Mouse (Mus musculus) right cerebral cortex, postnatal 4 days (tissue): ENCODE results near the gene Ccdc114.
"Not testable (repeated sequence)": the region's sequence is repeated elsewhere in the genome, so short reads cannot be mapped to it uniquely, and the experiment has no call there.

ENCODE experiments used
- DNase-seq: peaks from one replicate; pipeline ENCODE4 v3.0.0-alpha.2; 2022

Ccdc114 gene

DNA sequence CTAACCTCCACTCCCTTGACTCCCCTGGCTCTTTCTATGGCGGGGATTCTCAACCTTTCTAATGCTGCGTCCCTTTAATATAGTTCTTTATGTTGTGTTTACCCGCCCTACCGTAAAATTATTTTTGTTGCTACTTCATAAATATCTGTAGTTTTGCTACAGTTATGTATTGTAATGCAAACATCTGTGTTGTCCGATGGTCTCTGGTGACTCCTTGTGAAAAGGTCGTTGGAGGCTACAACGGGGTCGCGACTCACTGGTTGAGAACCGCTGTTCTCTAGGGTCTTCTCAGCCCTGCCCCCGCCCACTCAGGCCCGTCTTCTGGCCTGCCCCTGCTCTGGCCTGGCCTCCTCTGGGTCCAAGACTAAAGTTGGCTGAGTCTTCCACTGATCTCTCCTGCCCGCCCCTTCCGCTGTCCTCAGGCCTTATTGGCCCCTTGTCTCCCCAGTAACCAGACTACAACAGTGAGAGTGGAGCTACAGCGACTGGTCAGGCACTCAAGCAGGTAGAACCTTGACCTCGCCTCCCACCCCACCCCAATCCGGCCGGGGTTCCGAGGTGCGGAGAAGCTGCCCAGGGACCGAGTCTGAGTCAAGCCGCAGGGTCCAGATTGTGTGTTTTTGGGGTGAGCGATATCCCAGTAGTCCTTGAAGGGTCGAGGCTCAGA lies at the start of gene Ccdc114:
Ccdc114 (plus strand) TSS at position 311 of the 667 bp plus-strand sequence.
- DNase-seq, result peak; percentile 30

DNA sequence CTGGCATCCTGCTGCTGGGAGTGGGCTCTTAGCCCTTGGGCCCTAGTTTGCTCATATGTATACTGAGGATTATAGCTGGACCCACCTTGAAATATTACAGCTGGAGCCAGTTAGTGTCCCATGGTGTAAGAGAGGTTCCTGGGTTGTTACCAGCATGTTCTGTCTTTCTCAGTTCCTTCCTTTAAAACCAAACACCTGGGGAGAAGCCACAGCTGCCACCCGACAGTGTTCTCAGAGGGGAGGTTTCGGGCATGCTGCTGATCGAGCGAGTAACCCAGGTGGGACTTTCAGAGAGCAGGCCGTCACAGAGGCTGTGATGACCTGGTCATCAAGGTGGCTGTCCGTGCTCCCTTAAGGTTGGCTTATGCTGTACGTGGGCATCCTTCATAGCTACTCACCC lies 47.0 kb upstream of the Ccdc114 start:
- DNase-seq, result no peak

DNA sequence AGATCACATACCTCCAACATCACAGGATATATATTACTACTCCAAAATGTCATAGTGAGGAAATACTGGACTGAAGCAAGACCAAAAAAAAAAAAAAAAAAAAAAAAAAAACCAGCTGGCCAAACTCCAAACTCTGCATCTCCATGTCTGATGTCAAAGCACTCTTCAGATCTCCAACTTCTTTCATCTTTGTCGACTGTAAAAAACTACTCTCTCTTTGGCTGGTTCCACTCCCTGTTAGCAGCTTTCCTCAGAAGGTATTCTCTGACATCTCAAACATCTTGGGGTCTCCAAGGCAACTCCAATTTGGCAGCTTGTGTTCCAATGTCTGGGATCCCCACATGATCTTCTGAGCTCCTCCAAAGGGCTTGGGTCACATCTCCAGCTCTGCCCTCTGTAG lies 45.6 kb upstream of the Ccdc114 start, which contains the start of gene Grin2d:
Grin2d (minus strand) TSS at position 101 of the 400 bp plus-strand sequence.
- not testable (repeated sequence) for DNase-seq

DNA sequence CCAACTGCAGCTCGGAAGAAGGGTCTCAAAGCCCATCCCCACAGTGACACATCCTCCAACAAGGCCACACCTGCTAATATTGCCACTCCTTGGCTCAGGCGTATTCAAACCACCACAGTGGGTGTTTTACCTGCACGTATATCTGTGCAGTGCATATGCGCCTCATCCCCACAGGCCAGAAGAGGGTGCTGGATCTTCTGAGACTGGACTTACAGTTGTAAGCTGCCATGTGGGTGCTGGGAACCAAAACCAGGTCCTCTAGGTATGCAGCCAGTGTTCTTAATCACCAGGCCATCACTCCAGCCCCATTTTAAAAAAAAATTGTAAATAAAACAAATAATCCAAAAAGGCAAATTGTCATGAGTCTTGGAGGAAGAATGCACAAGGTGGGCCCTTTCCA lies 43.3 kb upstream of the Ccdc114 start:
- DNase-seq, result no peak

DNA sequence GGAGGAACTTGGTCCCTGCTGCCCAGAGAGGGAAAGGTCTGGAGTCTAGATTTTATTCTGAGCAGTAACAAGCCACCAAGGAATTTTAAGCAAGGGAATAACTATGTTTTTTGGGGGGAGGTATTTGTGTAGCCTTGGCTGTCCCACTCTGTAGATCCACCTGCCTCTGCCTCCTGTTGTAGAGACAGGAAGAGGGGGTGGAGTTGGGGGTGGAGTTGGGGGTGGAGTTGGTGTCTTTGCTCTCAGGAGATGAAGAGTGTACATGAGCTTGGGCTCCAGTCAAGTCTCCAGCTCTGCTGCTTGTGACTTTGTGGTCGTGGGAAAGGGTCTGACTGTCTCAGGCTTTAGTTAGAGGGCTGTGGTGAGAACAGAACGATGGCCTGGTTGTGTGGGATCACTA lies 42.9 kb upstream of the Ccdc114 start:
- DNase-seq, result no peak

DNA sequence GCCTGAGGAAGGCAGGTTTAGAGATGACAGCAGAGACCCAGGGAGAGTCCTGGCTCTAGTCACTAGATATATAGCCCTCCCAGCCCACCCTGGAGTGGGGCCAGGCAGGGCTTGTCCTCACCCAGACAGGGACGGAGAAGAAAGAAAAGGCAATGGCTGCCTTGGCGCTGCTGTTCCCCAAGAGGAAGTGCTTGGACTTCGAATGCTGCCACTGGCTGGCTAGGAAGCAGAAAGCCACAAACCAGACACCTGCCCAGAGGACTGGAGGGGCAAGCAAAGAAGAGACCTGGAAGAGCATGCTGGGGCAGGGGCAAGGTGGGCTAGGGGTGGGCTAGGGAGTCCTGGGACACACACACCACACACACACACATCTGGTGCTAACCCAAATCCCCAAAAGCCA lies 36.6 kb upstream of the Ccdc114 start:
- no peak for DNase-seq

DNA sequence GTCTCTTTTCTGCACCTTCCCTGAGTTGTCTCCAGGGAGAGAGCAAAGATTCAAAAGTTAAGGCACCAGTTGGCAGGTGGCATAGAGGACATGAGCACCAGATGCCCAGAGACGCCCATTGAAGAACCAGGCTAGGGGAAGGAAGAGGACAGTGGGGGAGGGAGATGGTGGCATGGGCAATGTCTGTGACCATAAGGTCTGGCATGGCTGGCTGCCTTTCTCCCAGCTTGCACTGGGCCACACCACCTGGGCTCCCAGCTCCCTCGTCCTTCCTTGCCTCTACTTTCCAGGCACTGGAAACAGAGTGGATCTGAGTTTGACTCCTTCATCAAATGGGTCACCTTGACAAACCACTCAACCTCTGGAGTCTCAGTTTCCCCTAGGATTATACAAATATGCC lies 31.2 kb upstream of the Ccdc114 start:
- DNase-seq, result no peak

DNA sequence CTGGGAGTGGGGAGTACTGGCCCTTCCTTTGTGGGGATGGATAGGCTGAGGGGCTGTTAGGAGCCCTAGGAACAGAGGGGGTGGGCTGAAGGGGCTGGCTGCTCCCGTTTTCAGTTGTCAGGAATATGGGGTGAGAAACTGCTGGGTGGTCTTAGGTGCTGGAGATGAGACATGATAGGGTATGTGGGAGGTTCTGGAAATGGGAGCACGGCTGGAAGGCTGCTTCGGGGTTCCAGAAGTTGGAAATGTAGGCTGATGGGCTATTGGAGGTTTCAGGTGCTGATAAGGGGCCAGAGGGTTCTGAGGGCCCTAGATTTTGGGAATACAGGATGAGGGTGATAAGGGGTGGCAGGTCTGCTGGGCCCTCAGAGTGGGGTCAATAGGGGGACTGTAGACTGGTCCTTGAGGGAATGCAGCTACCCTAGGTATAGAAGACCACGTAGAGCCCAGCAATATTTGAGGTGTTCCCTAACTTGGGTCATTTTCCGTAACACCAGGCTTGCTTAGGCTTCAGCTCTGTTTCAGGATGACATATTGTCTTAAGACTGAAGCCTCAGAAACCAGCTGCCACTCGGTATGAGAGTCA lies 27.8 kb upstream of the Ccdc114 start:
- DNase-seq, result no peak

DNA sequence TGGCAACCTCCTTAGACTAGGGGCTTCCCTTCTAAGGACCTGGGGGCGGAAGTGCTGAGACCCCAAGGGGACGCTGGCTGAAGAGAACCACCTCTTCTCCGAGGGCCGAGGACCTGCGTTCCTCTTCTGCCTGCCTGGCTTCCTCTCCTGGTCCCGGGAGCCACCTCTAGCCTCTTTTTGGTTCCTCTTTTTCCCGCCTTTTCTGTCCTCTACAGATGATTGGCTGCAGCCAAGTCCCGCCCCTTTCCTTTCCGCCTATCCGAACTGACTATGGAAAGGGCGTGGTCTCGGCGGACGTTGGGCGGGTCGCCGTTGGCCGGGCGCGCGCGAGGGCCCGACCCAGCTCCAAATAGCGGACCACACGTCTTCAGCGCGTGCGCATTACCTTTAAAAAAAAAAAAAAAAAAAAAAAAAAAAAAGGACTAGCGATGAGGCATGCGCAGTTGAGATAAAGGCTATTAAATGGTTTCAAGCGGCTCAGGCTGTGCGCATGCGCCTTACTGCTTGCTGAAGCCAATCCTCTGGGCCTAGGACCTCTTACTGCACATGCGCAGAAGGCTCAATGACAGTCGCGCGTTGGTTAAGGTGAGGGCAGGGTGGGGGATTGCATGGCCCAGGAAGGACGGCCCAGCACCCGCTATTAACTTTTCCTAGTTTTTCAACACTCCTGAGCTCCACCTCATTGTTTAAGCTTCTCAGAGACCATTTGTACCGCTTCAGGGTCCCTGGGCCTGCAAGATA lies 27.2 kb upstream of the Ccdc114 start, which contains the start of the genes Syngr4 and Tmem143:
Syngr4 (minus strand) TSS at position 198 of the 741 bp plus-strand sequence.
Tmem143 (plus strand) TSS at position 425 of the 741 bp plus-strand sequence.
- DNase-seq, result peak; percentile 92

DNA sequence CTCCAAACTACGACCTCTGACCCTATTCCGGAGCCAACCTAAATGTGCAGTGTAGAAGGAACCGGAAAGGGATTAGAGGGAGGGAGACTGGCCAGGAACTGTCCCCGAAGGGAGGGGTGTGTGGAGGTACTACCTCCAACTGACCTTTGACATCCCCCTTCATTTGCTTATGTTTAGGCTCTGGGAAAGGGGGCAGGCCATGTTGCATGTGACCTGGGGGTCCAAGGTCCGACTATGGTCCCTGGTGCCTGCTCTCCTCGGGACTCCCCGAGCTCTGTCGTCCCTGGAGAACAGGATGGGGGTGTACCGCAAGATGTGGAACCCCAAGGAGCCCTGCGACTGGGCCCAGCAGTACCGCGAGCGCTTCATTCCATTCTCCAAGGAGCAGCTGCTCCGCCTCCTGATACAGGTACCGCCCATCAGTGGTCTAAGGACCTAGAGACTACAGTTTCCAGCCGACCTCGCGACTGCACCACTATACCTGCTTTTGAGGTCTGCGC lies 26.6 kb upstream of the Ccdc114 start:
- DNase-seq, result peak; percentile 49

DNA sequence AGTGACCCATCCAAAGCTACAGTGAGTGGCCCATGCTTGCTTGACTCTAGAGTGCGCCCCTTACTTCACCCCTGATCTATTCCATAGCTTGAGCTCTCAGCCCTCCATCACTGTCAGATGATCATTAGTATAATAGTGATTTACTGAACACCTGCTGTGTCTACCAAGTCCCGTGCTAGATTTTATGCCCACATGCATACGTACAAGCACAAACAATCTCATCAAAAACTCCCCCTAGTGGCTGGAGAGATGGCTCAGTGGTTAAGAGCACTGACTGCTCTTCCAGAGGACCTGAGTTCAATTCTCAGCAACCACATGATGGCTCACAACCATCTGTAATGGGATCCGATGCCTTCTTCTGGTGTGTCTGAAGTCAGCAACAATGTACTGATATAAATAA lies 25.7 kb upstream of the Ccdc114 start:
- not testable (repeated sequence) for DNase-seq

DNA sequence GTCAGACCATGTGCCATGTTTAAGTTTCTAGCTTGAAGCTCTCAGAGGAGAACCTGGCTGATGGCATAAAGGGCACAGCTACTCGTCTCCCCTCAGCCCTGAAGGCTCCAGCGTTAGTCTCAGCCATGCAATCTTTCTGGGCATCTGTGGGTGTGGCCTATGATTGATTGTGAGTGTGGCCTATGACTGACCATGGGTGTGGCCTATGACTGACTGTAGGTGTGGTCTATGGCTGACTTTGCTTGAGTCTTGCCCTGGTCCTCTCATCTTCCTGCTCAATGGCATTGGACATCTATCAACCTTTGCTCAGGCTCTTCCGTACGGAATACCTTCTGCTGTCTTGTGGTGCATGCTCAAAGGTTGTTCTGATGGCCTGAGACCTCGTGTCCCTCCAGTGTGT lies 22.3 kb upstream of the Ccdc114 start:
- DNase-seq, result no peak

DNA sequence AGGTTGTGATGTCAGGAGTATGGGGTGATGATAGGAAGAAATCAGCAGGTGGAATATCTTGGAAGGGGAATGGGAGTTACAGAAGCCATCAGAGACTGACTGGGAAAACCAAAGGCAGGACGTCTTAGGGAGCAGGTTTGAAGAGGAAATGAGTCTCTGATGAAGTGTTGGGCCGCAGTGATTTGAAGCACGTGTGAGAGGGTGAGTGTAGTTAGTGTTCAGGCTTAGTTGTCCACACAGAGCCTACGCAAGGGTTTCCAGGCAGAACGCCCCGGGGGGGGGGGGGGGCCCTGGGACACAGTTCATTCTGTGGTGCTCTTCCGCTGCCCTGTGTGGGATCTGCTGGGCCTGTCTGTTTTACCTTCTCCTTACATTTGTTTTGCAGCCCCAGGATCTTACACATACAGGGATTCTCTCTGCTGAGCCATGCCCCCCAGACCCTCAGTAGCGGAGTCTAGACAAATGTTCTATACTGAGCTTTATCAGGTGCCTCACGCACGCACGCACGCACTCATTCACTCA lies 21.3 kb upstream of the Ccdc114 start:
- no peak for DNase-seq

DNA sequence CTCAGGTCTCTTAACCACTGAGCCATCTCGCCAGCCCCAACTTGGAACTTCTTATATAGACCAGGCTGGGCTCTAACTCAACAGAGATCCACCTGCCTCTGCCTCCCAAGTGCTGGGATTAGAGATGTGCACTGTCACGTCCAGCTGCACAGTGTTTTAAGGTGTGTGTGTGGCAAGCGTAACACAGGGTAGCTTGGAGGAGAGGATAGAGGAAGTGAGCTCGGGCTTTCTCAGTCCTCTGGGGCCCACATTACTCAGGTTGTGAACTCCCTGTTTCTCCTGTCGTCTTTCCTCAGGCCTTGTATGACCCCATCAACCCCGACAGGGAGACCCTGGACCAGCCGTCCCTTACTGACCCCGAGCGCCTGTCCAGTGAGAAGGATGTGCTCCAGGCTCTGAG lies 17.2 kb upstream of the Ccdc114 start:
- no peak for DNase-seq

DNA sequence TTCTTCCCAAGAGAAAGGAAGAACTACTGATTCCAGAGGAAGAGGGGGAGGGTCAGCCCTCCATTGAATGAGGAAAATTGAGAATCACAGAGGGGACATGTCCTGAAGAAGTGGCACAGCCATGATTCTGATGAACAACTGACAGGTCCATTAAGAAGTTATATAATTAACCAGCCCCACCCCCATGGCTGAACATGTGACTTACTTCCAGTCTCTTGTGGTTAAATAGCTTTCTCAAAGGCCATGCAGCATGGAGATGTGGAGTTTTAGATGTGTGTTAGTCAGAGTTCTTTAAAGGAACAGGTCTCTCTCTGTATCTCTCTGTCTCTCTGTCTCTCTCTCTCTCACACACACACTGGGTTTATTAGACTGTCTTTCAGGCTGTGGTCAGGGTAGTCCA lies 15.5 kb upstream of the Ccdc114 start:
- DNase-seq, result no peak

DNA sequence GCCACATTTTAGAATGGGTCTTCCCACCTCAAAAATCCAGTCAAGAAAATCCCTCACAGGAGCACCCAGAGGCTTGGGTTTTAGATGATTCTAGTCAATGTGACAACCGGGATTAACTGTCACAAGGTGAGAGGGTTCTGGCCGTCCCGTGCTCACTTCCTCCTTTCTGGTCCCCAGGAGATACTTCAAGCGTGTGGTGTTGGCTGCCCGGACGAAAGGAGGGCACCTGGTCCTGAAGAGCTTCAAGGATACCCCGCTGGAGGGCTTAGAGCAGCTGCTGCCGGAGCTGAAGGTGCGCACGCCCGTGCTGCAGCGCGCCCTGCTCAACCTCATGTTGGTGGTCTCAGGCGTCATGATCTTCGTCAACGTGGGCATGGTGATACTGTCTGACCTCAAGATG lies 14.7 kb upstream of the Ccdc114 start:
- no peak for DNase-seq

DNA sequence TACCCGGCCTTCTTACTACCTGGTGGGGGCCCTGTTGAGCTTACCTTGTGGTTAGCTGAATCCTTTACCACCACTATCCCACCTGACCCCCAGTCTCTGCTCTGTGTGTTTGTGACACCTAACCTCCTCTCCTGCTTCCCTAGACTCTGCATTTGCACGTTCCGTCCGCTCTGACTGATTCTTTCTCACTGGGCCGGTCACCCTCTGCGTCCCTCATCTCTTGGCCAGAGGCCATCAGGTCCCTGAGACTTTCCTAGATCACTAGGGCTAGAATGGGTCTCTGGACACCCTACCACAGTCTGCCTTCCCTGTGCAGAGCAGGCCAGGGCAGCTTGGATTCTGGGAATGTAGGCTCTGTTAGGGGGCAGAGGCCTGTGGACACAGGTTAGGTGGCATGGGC lies 9.8 kb upstream of the Ccdc114 start:
- no peak for DNase-seq

DNA sequence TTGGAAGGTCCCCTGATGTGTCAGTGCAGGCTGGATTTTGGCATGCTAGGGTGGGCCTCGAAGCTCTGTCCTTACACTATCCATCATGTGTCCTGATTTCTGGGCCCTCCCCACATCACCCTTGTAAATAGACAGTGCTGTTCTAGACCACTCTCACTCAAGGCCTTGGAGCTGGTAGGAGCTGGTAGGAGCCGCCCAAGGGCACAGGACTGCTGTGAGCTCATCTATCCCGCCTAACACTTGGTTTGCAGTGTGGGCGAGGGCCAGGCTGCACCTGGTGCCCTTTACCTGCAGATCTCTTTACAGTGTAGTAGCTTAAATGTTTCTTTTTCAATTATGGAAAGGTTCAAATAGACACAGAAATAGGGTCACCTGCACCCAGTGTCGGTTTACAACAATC lies 8.9 kb upstream of the Ccdc114 start:
- DNase-seq, result no peak

DNA sequence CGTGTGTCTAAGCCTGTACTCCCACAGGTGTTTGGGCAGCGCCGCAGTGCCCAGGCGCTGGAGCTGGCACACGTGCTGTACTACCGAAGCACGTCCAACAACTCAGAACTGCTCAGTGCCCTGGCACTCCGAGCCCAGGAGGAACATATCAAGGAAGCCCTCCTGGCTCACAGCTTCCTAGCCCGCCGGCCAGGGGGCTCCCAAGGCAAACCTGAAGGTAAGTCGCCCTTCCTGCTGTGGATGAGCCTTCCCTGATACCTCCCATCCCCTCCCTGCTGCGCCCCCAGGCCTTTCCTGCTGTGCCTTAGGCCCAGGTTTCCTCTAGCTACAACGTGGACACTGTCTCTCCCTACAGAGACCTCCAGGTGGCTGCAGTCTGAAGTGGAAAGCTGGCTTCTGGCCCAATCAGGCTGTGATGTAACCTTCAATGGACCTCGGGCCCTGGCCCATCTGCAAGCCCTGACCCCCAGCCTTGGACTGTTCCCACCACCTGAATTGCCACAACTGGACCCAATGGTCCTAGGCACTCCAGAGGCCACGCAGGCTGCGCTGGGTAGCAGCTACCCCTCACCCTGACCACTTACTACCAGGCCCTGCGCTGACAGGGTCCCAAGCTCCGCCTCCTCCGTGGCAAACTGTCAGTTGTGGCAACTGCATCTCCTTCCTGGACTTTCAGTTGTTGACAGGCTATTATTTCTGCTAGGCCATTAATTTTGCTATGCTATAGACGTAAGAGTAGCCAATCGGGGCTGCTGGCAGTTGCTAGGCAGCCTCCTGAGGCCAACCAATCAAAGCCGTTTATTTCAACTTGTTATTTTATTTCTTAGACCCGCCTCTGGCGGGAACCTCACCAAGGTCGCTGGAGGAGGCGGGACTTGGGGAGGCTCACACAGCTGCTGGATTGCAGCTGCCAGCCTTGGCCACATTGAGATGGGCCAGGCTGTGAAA lies 7.5 kb upstream of the Ccdc114 start:
- DNase-seq, result peak; percentile 61

DNA sequence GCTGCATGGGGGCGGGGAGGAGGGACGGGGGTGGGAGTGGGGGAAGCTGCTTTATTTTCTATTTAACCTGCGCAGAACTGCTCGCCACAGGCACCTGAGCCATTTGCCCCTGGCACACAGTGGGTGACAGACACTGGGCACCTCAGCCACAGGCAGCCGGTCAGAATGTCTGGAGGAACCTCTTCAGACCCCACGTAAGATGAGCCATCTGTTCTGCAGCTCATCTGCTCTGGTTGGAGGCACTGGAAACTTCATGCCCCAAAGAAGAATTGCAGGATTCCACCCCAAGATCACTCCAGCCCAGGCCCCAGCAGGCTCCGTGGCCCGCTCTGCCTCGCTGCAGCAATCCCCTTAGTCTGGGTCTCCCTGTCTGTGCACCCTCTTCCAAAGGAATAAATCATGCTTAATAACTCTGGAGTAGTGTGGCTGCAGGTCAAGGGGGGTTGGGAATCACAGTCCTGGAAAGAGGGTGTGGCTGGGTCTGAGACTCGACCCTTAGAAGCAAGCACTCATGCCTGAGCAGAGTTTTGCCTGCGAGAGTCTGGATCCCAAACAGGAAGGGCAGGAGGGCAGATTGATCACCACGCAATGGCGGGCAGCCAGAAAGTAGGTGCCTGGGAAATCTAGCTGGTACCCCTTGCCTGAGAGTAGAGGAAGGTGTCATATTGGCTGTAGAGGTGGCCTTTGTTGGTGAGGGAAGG lies 6.7 kb upstream of the Ccdc114 start:
- DNase-seq, result no peak

DNA sequence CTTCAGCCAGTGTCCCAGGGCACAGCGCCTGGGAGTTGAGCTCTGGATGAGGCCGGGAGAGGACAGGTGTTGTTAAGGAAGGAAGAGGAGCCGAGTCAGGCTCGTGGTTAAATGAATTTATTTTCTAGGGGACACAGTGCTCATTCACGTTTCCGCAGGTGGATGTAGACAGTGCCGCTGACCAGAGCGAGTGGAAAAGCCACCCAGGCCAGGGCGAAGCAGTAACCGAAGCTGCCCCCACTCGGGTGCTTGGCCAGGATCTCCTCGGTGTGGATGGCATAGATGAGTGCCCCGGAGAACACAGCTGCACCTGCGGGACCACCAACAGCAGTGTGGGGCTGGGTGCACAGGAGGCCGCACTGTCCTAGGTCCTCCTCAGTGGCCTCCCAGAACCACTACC lies 5.9 kb upstream of the Ccdc114 start:
- no peak for DNase-seq
